Mouse (Mus musculus): ENCODE measurements at regions not wholly inside any gene's neighbourhood (a gene's known extent, or its start where the extent isn't known, plus 50 kb on each side); places are given as distances from the start of the nearest gene placed in this dataset.
"Not testable (repeated sequence)": the region's sequence is repeated elsewhere in the genome, so short reads cannot be mapped to it uniquely, and the experiment has no call there.

GRCm38 (mm10) chr8:37237306-37237705 is 243.9 kb downstream of the AI429214 start:
- no peak for DNase-seq (ENCODE audit: low read depth)

GRCm38 (mm10) chr8:37239354-37239753 is 245.9 kb downstream of the AI429214 start:
- no peak for DNase-seq (ENCODE audit: low read depth)

GRCm38 (mm10) chr8:37251234-37251633 is 257.8 kb downstream of the AI429214 start:
- DNase-seq (ENCODE audit: low read depth) = not testable (repeated sequence)

- no peak for DNase-seq (ENCODE audit: low read depth)
Measured at GRCm38 (mm10) chr8:37291069-37291850, 297.9 kb downstream of the AI429214 start.
